Mouse (Mus musculus) cortical plate, adult 2 months (tissue): ENCODE results near the gene Zbtb43.

Experiments used
- CTCF ChIP-seq: fragments of 200-500 bp; IDR thresholded peaks from 2 replicates; pipeline ENCODE4 v1.5.1; 2011; ENCODE audit warnings: mild to moderate bottlenecking, control low read depth, low read length; ENCODE audit not compliant: insufficient read depth; ENCODE audit errors: extremely low read depth
- POLR2A ChIP-seq: fragments of 200-500 bp; IDR thresholded peaks from 2 replicates; pipeline ENCODE4 v1.6.1; 2011; ENCODE audit warnings: mild to moderate bottlenecking, low read length, control low read depth; ENCODE audit not compliant: insufficient read depth; ENCODE audit errors: extremely low read depth

- TF ChIP-seq POLR2A = no peak
- TF ChIP-seq CTCF = no peak
These were observed 8.7 kb downstream of the Zbtb43 start for GRCm38 (mm10) chr2:33459660-33460059.
